Mouse (Mus musculus) spleen, postnatal 36 days (tissue): ENCODE data around the gene Mcl1.
A peak's percentile ranks its signal among the peaks of the same experiment; 100 is the strongest.
"Not testable (repeated sequence)": the region's sequence is repeated elsewhere in the genome, so short reads cannot be mapped to it uniquely, and the experiment has no call there.

Experiments used
- DNase-seq, 2 experiments: peaks; one replicate each; pipeline ENCODE4 v3.0.0; 2022; ENCODE audit warnings: low spot score in 2 of 2, mixed read lengths in 1 of 2

The Mcl1 gene

GRCm38 (mm10) chr3:95666124-95666844 lies 7.7 kb downstream of the Mcl1 start:
- DNase-seq: peak; percentile 62 to 78

GRCm38 (mm10) chr3:95667521-95667920 lies 8.9 kb downstream of the Mcl1 start:
- DNase-seq: no peak

DNA sequence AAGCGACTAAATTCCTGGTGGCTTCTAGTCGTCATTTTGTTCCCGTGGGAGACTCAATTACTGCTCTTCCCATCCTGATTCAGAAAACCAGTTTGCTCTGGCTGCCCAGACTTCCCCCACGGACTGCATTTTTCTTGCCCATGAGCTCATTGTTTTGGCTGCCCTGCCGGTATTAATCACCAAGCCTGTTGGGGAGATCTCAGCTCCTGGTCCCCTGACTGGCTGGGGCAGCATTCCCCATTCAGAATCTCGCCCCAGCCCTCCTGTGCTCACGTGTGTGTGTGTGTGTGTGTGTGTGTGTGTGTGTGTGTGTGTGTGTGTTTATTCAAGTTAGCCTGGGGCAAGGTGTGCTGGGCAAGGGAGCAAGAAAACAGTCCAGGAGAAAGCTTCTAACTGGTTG lies 9.4 kb downstream of the Mcl1 start:
- DNase-seq: no peak

GRCm38 (mm10) chr3:95668589-95669308 lies 10.2 kb downstream of the Mcl1 start:
- peak; percentile 67 to 70 for DNase-seq

DNA sequence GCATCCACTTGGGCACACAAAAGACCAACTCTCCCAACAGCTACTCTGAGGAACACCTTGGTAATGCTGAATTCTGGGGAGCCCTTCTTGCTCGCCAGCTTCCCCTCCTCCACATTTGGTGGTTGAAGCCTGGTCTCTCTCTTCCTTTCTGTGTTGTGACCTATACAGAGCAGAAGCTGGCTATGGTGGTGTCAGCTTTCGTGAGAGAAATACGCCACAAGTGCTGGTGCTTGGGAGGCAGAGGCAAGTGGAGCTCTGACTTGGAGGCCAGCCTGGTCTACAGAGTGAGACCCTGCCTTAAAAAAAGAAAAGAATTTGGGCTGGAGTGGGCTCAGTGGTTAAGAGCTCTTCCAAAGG lies 10.7 kb downstream of the Mcl1 start:
- DNase-seq: no peak

- DNase-seq: not testable (repeated sequence)
These were observed 11.8 kb downstream of the Mcl1 start for GRCm38 (mm10) chr3:95670419-95670818.

DNA sequence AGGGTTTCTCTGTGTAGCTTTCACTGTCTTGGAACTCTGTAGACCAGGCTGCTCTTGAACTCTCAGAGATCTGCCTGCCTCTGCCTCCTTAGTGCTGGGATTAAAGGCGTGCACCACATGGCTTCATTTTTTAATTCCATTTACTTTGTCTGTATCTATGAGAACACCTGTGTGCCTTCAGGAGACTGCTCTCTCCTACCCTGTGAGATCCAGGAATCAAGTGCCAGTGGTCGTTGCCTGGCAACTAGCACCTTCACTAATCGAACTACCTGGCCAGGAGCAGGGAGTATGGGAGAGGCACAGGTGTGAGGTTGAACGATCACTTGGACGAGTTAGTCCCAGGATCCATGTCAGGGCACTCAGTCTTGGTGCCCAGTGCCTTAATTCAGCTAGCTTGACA lies 12.6 kb downstream of the Mcl1 start:
- DNase-seq: no peak

DNA sequence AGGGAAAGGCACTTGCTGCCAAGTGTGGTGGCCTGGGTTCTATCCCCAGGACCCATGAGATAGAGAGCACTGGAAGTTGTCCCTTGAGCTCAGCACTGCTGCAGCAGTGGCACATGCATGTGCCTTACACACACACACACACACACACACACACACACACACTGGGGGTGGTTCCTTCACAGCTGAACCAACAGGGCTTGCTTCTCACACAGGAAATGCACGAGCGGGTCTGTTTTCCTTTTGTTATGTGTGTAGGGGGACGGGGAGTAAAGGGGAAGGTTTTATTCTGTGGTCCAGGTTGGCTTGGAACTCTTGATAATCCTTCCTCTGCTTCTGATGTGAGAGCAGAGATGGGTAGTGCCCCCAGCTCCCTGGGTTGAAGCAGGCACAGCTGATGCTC lies 13.9 kb downstream of the Mcl1 start:
- DNase-seq: peak; percentile 81 to 83

- DNase-seq: peak; percentile 78 to 81
These were observed 14.5 kb downstream of the Mcl1 start for GRCm38 (mm10) chr3:95672861-95673706.

DNA sequence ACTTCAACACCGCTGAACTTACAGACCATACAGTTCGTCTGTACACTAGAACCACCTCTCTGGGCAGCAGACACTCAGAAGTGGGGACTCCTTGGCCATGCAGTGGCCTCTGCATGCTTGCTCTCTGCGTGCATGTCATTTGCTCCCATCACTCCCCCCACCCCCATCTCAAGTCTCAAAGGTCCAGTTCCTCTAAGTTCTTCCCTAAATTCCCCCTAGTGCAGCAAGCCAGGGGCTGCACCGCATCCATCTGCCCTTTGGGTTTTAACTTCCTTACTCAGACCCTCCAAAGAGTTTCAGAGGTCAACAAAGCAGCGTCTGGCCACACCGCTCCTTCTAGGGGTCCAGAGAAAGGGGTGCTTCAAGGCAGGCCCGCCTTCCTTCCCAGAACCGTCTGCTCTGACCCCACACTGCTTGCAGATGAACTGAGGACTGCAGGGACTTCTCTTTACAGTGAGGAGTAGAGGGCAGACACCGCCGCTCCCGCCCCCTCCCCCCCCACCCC lies 15.2 kb downstream of the Mcl1 start:
- no peak for DNase-seq

GRCm38 (mm10) chr3:95674236-95674635 lies 15.6 kb downstream of the Mcl1 start:
- peak; percentile 95 for DNase-seq

DNA sequence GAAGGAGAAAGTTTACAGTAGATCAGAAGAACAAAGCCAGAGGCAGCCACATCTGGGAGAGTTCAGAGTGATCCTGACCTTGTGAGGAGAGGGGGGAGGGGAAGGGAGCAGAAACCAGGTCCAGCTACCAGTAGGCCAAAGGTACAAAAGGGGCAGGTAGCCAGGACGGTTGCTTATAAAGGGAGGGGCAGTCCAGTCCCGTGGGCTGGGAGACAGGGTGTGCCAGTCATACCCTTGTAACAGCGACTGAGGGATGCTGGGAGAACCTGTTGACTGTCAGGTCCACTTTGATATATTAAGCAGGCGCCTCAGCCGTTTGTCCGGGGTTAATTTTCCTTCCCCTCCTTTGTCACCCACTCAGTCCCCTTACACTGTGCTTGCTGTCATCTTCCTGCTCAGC lies 16.2 kb downstream of the Mcl1 start:
- no peak for DNase-seq

DNA sequence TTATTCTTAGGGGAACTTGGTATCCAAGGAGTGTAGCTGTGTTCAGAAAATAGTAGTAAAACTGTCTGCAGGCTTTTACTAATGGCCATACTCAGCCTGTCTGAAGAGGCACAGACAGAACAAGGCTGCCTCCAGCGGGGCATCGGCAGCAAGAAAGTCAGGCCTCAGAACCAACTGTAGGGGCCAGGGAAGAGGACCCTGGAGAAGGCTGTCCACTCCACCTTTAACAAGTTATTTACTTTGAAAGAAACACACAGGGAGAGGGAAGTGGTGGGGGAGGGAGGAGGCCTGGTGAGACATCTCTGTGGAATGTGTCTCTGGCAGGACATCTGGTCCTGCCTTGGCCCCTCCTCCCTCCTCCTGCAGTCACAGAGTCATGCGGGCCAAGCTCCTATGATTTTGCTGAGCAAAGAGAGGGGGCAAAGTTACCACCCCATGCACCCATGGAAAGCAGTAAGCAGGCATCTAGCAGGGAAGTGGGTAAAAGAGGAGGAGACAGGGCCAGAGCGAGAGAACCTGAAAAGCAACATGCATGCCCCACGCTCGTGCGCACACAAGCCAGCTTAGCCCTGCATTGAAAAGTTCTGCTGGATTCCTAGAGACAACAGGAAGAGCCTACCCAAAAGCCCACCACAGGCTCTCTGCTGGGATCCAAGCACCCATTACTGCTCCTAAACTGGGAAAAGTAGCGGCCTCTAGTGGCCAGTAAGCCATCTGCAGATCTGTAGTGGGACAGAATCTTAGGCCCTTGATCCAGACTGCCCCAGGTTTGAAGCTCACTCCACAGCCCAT lies 16.9 kb downstream of the Mcl1 start:
- peak; percentile 75 to 80 for DNase-seq

DNA sequence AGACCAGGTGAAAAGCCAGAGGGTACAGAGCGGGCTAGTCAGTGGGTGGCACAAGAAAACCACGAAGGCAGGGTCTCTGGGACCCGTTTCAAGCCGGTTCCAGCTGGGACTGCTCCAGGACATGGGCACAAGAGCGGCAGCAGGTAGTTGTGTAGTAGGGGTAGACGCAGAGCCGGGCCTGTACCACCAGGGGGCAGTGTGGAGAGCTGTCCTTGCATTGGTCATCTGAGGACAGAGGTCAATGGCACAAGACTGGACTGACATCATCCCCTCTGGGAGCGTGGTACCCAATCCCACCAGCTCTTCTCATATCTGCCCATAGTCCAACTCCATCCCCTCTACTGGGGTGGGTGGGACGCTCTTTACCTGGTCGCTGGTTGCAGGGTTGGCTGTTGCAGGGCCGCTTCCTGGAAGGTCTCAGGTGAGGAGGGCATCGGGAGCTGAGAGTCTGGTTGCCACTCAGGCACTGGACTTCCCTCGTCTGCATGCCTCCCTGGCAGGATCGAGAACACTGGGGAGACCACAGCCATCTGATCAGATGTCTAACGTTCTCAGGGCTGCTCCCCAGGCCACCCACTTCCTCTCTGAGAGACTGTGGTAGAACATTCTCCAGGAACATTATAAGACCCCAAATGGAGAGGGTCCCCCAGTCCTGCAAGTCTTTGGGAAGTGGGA lies 18.3 kb downstream of the Mcl1 start:
- DNase-seq: peak; percentile 60 to 72

DNA sequence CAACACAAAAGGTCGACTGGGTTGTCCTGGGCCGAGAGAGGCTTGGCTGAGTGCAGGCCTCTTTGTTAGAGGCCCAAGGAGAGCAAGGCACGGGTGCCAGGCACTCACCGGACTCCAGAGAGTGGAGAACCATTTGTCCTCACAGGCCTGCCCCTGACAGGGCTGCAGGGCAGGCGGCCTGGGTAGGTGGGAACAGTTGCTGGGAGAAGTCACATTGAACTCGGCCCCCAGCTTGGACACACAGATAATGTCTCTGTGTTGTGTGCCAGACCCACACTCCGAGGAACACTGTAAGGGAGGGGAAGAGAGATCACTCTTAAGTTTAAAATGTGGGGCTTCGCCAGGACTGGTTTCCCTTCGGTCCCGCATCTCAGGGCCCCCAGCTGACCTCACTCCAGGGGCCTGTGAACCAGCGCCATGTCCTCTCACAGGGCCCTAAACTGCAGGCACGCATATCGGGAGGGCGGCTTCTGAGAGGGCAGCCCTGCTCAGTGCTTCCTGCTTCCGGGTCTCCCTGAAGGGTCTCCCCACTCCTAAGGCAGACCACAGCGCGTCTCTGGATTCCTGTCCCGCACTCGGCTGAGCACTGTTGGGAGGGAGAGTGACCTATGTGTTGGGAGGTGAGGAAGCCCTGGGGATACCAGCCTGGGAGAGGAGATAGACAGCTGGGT lies 19.0 kb downstream of the Mcl1 start:
- DNase-seq: no peak

GRCm38 (mm10) chr3:95679551-95679950 lies 21.0 kb downstream of the Mcl1 start:
- no peak for DNase-seq

DNA sequence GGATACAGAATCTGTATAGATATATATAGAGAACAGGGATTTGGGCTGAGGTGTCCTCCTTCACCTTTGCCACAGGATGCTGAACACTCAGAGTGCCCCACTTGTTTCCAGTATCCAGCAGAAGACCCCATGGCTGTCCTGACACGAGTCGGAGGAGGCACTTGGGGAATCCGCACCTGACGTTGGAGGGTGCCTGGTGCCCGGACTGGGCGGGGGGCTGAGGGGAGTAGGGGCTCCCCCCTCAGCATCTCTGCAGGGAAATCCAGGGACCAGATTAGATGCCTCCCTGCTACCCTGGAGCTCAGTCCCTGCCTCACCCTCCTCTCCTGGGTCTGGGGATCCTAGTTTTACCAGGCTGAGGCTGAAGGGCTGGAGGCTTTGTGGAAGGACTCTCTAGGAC lies 22.1 kb downstream of the Mcl1 start:
- no peak for DNase-seq

- no peak for DNase-seq
These were observed 22.8 kb downstream of the Mcl1 start for GRCm38 (mm10) chr3:95681365-95681764.

- DNase-seq: no peak
These were observed 24.3 kb downstream of the Mcl1 start for GRCm38 (mm10) chr3:95682878-95683277.

- DNase-seq: no peak
These were observed 26.3 kb downstream of the Mcl1 start for GRCm38 (mm10) chr3:95684846-95685245.
